Mouse (Mus musculus) heart, postnatal 36 days (tissue): ENCODE measurements around the gene Slc23a2. TPM values are rescaled to one million over a fixed set of nuclear protein-coding genes. Genes with fewer than 3 reads are reported as not detected.

Experiments used
- DNase-seq, 2 experiments: peaks; one replicate each; pipeline ENCODE4 v3.0.0; 2021 to 2022
- intact Hi-C: fragments of 180-260 bp; cut with DNase I; formaldehyde crosslinking; loops from one replicate; pipeline ENCODE4 v1.15.1; 2025
- total RNA-seq, 2 experiments: library from RNA; stranded (reverse); gene quantifications; 2 replicates each; pipeline ENCODE4 v1.2.3; 2021

Gene Slc23a2
- total RNA-seq, 2 experiments from 2014 or later: 13.0 to 14.1 TPM

DNA sequence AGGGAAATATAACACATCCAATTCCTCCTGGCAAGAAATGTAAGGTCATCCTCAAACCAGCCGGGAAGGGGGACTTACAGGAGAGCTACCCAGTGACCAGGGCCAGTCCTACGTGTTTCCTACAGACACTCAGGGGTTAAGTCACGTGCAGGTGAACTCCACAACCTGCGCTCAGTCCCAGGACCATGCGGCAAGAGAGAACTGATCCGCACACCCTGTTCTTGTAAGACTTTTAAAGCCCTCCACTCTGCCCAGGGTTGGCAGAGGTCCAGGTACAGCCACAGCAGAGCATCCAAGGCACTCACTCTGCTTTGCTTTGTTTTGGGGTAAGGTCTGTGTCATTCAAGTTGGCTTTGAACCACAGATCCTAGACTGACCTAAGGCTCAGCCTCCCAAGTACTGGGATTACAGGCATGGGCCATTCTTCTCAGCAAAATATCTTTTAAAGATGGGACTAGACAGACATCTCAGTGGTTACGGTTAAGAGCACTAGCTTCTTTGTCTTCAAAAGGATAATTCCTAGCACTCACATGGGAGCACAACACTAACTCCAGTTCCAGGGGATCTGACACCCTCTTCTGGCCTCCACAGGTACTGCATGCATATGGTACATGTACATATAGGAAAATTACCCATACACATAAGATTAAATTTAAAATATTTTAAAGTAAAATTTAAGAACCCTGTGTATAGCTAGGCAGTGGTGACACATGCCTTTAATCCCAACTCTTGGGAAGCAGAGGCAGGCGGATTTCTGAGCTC, 8.9 kb downstream of the Slc23a2 start:
- intact Hi-C loops: no loop called here
- peak in 1 of 2 experiments; percentile 20 for DNase-seq

- intact Hi-C loops: no loop called here
- no peak for DNase-seq
These were observed 10.2 kb downstream of the Slc23a2 start for GRCm38 (mm10) chr2:132134758-132135157.

- DNase-seq: no peak
- intact Hi-C loops: no loop called here
These were observed 11.5 kb downstream of the Slc23a2 start for GRCm38 (mm10) chr2:132133436-132133835.

DNA sequence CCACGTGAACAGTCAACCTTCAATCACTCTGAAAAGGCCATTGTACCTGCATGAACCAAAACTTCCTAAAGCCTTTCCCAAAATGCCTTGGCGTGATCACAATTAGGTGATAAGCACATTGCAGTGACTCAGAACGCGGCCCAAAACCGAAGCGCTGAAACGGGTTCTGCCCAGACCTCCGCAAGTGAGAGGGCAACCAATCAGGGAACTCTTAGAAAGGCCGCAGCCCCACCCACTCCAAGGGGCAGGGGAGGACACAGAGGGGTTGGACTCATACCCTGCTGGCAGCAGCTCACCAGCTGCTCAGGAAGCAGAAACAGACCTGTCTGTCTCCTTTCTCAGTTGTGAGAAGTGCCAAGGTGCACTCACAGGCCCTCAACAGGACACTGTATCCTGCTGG, 13.6 kb downstream of the Slc23a2 start:
- peak; percentile 61 to 64 for DNase-seq
- intact Hi-C loops: no loop called here

DNA sequence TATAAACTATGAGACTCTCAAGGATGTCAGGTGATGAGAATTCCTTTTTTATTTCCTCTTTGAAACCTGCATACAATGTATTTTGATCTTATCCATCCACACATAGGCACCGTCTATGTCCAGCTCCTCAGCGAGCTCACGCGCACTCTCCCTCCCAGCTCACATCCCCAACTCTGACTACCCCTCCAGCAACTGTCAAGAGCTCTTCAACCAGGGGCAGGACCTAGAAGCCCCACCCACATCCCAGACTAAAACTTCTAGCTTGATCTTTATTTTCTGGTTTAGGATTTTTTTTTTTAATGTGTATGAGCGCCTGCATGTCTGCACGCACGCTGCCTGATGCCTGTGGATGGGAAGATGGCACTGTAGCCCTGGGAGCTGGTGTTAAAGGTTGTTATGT, 14.9 kb downstream of the Slc23a2 start:
- DNase-seq: no peak
- intact Hi-C loops: no loop called here

GRCm38 (mm10) chr2:132129247-132129646, 15.7 kb downstream of the Slc23a2 start:
- DNase-seq: no peak
- intact Hi-C loops: no loop called here

DNA sequence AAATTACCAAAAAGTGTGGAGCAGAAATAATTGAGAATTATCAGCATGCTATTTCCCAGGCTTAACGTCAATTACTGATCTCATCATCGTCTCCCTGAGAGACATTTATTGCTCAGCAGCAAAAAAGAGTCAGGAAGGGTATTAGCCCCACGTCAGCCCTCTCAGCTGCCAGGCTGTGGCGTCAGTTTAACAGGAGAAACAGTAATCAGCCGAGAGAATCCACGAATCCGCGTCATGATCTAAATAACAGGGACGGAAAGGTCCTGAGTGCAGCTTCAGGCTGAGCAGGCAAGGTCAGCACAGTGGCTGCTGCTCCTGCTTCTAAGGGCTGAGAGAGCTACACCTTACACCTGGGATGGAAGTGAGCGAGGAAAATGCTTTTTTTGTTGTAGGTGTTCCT, 17.0 kb downstream of the Slc23a2 start:
- DNase-seq: no peak
- intact Hi-C loops: no loop called here

DNA sequence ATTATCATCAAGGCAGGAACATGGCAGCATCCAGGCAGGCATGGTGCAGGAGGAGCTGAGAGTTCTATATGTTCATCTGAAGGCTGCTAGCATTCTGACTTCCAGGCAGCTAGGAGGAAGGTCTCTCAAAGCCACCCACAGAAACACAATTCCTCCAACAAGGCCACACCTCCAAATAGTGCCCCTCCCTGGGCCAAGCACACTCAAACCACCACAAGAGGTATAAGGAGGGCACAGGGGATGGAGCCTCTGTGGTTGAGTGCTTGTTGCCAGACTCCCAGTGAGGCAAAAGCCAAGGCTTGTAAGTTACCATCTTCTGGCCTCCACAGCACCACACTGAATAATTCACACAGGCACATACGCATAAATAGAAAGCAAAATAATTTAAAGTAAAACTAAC, 18.6 kb downstream of the Slc23a2 start:
- DNase-seq: no peak
- intact Hi-C loops: no loop called here

DNA sequence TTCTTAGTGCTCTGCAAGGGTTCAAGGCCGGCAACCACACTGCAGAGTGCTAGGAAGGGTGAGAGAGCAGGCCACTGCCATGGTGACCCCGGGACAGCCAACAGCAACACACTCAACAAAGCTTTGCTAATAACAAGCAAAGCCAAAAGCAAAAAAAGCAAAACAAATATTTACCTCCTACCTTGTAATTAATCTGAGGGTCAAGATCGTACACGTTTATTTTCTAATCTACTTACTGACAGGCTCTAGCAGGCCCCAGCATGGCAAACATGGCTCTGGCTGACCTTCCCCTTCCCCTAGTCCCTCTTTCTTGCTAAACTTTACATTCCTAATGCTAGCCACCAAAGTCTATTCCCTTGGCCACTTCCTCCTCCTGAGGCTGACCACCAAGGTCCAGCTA, 21.8 kb downstream of the Slc23a2 start:
- no peak for DNase-seq
- intact Hi-C loops: no loop called here

DNA sequence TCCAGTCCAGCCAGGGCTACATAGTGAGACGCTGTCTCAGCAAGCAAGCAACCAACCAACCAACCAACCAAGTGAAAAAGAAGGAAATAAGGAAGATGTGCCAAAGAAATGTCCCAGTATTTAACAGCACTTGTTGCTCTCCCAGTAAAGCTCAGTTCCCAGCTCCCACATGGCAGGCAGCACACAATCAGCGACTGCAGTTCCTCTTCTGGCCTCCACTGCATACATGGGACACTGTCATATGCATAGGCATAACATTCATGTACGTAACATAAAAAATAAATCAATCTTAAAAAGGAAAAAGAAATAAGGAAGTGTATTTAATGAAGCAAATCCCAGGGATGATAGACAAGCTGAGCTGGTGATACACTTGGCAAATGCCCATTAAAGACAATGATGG, 23.9 kb downstream of the Slc23a2 start:
- DNase-seq: no peak
- intact Hi-C loops: no loop called here

GRCm38 (mm10) chr2:132118646-132119045, 26.3 kb downstream of the Slc23a2 start:
- DNase-seq: no peak
- intact Hi-C loops: no loop called here

DNA sequence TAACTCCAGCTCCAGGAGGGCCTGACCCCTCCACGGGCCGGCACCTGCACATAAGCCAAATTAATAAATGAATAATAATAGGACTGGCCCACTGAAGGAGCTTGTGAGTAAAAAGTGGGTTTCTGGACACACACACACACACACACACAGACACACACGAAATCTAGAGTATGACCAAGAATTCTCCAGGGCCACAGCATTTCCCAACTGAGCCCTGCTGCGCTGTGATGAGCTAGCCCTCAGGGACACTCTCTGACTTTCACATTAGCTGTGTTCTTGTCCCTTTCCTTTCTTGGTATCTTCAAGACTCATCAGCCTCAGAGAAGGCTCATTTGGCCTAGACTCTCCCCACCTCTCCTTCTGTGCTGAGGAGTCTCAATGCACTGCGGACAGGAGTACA, 29.0 kb downstream of the Slc23a2 start:
- intact Hi-C loops: loop anchor here (2.0 kb wide), 1 partner anchor 31 kb away; no protein-coding TSS in a partner anchor

DNA sequence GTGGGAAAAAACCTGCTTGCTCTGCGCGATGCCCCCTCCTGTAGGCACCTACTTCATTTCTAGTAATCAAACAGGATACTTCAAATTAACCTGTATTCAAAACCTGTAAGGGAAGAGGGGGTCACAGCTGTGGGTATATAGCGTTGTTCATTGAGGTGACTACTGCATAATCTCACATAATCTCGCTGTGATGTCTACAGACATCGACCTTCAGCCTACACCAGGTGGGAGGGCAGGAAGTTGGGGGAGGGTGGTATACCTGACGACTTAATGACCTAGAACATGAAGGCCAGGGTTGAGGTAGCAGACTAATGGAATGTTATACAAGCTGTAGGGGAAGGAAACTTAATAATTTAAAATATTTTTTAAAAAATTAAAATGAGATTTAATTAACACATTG, 29.6 kb downstream of the Slc23a2 start:
- DNase-seq: no peak
- intact Hi-C loops: loop anchor here (2.0 kb wide), 1 partner anchor 31 kb away; no protein-coding TSS in a partner anchor

More for the DNA sequence above, 29.0 kb downstream of the Slc23a2 start:
- no peak for DNase-seq

DNA sequence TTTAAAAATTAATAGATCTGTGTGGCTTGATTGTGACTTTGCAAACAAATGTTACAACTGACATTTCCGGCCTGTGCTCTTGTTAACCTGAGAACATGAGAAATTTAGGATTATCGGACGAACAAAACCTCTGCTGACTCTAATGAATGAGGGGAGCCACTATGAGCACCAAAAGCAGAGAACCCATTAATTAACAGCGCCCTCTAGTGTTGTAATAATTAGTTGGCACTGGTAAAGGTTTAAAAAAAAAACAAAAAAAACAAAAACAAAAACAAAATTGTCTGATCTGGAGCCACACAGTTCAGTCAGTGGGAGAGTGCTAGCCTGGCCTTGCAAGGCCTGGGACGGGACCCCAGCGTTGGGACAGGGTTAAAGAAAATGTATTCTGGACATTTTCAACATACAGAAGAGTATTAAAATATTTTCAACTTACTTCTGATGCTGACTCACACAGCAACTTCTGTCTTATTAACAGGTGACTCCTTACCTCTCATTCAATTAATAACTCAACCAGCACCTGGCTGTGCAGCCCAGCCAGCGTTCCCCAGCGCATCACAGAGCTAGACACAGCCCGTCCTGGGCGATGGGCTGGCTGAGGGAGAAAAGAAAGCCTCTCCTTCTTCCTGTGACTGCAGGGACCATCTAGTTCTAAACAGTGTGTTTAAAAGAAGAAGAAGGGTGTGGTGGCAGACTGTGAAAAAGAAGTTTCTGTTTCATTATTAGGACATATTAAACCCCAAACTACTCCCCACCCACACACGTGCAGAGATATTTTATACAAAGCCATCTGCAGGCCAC, 30.7 kb downstream of the Slc23a2 start:
- DNase-seq: no peak
- intact Hi-C loops: loop anchor here (2.0 to 5.0 kb wide), 4 partner anchors 33 to 292 kb away; no protein-coding TSS in a partner anchor

DNA sequence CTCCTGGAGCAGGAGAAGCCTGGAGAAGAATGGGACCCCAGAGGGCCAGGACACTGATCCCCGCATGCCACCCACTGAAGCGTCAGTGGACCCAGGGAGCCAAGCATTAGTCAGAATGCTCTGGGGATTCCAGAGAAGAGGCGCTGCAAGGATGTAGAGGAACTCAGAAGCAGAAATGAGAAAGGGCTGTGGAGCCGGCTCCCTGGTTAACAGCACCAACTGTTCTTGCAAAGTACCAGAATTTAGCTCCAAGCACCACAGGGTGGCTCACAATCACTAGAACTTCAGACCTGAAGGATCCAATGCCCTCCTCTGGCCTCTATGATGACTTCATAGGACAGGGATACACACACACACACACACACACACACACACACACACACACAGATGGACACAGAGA, 32.6 kb downstream of the Slc23a2 start:
- intact Hi-C loops: loop anchor here (5.0 kb wide), 3 partner anchors 50 to 290 kb away; no protein-coding TSS in a partner anchor

GRCm38 (mm10) chr2:132111905-132112304, 33.0 kb downstream of the Slc23a2 start:
- intact Hi-C loops: loop anchor here (1.0 to 5.0 kb wide), 4 partner anchors 50 to 290 kb away; no protein-coding TSS in a partner anchor

More for the DNA sequence above, 32.6 kb downstream of the Slc23a2 start:
- DNase-seq: no peak

GRCm38 (mm10) chr2:132111266-132111665, 33.6 kb downstream of the Slc23a2 start:
- intact Hi-C loops: loop anchor here (1.0 to 5.0 kb wide), 4 partner anchors 49 to 289 kb away; no protein-coding TSS in a partner anchor
- peak; percentile 57 to 63 for DNase-seq

More at GRCm38 (mm10) chr2:132111905-132112304, 33.0 kb downstream of the Slc23a2 start:
- no peak for DNase-seq

GRCm38 (mm10) chr2:132110702-132111101, 34.2 kb downstream of the Slc23a2 start:
- DNase-seq: no peak
- intact Hi-C loops: loop anchor here (1.0 to 5.0 kb wide), 4 partner anchors 48 to 288 kb away; no protein-coding TSS in a partner anchor

- DNase-seq: no peak
- intact Hi-C loops: no loop called here
These were observed 35.9 kb downstream of the Slc23a2 start for GRCm38 (mm10) chr2:132108988-132109387.

DNA sequence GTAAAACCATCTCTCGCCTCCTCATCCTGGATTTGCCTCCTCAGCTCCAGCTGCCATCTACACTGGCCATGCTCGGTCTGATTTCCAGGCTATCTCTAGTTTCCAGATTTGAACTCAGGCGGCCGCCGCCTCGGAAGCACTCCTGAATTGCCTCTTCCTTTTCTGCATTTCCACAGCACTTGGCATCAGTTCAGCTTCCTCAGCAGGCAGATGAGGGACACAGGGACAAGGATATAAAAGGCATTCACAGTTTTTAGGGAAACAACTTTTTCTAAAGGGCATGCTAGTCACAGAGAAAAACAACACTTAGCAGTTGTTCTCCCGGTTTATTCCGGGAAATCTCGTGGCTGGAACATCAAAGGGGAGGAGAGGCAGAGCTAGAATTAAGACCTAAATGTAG, 37.3 kb downstream of the Slc23a2 start:
- intact Hi-C loops: loop anchor here (2.0 kb wide), 1 partner anchor 23 kb away; no protein-coding TSS in a partner anchor
- DNase-seq: peak; percentile 51 to 54

DNA sequence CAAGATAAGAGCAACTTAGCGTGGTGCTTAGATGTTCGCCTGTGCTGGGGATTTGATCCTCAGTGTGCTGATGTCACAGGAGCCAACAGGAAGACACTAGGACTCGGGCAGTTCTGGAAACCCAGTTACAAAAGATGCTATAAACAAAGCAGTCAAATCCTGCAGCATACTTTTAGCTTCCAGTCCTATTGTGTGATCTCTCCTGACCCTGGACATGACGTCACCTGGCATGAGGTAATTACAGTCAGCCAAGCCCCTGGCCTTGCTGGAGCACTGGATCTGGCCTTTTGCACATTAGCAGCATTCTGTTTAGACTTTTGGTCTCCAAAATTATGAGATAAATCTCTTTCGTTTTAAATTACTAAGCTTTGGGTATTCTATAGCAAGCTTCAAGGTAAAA, 38.8 kb downstream of the Slc23a2 start:
- DNase-seq: peak in 1 of 2 experiments; percentile 40
- intact Hi-C loops: loop anchor here (2.0 kb wide), 1 partner anchor 21 kb away; no protein-coding TSS in a partner anchor
